Mouse (Mus musculus) c-Kit-positive CD71-negative TER-119-negative erythroid progenitor cells, embryonic 14.5 days (primary cell): Measurements from ENCODE around the gene Ky.

ENCODE experiments used
- DNase-seq: peaks from one replicate; pipeline ENCODE4 v3.0.0-alpha.2; 2013; ENCODE audit warnings: low read depth

Gene Ky

DNA sequence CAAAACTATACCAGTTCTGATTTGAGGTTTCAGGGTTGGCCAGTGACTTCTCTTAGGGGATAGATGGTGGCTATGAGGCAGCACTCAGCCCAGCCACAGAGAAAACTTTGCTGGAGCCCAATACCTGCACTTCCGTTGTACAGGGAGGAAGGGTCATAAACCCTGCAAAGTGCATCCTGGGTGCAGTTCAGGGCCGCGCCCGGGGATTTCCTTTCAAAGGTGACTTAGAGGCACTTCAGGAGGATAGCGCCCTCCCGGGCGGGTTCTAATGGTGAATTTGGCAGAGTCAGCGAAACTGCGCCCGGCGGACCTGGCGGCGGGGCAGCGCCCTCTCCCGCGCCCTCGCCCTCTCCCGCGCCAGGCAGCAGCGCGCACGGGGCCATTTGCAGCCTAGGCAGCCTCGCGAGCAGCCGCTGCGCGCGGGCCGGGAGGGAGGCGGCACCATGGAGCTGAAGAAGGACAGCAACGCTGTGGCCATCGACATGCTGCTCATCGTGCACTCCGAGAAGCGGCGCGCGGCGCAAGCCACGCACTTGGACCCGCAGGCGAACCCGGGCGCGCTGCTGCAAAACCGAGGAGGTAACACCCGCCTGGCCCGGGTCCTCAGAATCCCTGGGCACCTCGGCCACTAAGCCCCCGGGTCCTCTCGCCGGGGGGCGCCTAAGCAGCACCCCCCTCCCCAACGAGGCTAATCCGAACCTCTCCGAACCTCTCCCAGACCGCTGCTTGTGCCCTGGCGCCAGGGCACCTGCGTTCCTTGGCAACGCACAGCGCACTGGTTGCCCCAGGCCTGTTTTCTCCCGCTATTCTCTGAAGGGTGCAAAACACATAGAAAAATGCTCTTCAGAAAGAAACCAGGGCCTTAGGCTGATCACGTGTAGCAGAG is at the start of gene Ky:
Gene Ky (plus strand): TSS at position 51 of the 886 bp plus-strand sequence.
- DNase-seq, result no peak

DNA sequence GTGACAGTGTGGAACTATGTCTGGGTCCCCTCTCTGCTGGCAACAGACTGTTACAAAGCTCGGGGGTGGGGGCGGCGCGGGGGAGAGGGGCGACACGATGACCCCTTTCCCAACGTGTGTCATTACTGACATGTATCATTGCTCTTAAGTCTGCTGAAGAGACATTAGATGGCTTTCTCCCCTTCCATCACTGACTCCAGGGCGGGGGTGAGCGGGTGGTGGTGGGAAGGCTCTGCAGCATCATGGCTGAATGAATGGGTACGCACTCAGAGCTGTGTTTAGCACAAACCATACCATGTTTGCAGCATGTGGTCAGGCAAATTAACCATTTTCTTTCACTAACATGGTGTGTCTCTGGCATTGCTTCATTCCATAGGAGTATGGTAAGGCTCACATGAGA is 43.3 kb upstream of the Ky start:
- no peak for DNase-seq

DNA sequence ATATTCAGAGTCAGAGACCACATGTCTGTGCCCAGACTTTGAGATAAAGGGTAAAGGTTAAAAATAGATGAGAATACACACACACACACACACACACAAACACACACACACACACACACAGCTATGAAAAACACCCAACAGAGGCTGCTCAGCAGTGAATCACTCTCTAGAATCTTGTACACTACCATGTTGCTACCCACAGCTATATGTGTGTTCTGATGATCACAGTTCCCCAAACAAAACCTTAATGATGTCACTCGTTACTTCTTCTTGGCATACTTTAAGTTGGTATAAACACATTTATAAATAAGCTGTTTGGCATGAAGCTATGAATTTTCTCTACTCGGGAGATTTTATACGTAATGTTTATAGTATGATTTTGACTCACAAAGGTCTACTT is 40.5 kb upstream of the Ky start:
- DNase-seq, result no peak

DNA sequence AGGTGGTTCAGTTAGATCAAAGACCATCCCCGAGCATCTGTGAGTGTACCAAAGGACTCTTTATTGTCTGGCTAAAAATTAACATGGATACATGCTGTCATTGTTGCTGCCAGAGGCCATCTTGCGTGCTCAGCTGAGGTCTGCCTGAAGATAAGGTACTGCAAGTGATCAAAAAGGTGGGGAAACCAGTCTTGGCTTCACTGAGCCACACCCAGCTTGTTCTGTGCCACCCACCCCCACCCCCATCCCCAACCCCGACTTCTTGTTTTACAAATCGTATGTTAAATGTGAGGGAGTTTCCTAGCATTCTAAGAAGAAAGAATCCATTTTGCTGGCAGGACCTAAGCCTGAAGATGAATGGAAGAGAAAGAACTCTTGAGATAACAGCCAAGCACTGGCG is 39.8 kb upstream of the Ky start:
- DNase-seq, result no peak

DNA sequence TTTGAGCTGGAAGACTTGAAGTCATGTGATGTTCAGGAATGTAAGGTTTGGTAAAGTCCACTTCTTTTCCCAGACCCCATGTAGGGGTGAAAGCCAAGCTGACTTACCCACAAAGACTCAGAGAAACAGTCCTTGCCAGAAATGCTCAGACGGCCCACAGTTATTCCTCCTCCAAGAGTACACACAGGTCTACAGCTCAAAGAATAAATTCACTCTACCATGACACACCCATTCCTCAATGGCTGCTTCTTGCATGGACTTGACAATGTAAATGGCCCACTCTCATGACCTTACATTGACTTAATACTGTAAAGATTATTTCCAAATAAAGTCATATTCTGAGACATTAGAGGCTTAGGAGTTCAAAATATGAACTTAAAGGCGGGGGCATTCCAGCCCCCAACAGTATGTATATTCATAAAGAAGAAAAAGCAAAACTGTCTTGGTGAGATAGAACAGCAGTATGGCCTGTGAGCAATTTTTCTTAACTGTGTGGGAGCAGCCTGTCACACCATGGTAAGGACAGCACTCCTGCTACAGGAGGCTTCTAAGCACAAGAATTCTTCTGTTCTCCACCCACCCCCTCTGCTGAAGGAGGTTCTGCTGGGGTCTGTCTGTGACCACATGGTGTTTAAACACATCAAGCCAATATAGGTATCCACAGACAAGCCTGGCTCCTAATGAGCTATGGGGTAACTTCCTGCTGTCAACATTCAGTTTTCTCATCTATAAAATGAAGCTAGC is 35.3 kb upstream of the Ky start:
- DNase-seq, result no peak

DNA sequence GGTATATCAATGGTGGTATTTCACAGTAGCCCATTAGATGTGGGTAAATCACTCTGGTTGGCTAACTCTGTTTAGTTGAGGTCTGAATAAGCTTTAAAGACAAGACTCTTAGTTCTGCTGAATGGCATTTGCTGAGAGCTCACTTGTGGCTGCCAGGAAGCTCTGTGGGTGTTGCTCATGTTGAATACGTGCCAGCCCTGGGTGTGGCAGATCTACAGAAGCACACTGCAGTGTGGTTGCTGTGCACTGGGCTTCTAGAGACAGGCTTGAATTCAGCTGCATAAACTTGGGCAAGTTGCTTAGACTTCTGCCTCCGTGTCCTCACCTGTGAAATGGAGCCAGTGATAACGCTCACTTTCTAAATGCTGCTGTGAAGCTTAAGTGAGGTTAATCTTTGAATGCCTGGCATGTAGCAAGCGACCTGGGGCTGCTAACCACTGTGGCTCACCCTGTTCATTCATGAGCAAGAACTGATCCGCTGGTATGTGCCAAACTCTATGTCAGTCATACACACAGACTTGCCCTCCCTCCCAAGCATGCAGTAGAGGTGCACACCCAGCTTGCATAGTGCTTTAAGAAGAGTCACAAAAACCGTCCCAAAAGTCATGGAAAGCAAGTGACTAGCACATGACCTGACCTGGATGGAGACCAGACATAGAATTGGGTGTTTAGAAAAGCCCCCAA is 27.6 kb upstream of the Ky start:
- DNase-seq, result no peak

DNA sequence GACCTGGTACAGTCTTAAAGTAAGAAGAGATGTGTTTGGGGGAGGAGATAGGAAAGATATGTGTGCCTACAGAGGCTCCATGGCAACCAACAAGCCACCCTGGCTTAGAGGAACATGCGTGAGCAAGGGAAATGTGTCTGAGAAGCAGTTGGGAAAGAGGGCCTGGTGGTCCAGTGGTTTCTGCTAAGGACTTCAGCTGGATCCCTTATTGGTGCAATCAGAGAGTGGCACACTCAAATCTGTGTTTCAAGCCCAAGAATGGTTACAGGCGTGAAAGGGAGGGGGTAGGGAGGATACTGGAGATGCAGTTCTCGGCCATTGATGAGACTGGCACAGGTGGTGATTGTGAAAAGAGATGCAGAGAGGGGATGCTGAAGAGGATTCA is 27.1 kb upstream of the Ky start:
- no peak for DNase-seq

DNA sequence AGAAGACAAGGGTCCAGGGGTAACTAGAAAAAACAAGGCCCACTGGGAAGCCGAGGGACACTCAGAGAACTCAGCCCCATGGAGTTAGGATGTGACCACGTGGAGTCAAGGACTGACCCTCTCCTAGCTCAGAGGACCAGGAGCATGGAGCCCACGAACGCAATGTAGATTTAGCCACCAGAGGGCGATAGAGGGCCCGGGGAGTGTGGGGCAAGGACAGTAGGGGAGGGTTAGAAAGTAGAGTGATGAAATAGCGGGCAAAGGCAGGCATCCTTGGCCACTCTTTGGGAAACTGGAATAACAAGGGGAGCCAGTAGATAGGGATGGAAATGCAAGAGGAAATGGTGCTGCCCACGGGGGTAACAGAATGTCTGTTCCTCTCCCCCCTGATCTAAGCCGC is 26.5 kb upstream of the Ky start:
- peak; percentile 26 for DNase-seq

DNA sequence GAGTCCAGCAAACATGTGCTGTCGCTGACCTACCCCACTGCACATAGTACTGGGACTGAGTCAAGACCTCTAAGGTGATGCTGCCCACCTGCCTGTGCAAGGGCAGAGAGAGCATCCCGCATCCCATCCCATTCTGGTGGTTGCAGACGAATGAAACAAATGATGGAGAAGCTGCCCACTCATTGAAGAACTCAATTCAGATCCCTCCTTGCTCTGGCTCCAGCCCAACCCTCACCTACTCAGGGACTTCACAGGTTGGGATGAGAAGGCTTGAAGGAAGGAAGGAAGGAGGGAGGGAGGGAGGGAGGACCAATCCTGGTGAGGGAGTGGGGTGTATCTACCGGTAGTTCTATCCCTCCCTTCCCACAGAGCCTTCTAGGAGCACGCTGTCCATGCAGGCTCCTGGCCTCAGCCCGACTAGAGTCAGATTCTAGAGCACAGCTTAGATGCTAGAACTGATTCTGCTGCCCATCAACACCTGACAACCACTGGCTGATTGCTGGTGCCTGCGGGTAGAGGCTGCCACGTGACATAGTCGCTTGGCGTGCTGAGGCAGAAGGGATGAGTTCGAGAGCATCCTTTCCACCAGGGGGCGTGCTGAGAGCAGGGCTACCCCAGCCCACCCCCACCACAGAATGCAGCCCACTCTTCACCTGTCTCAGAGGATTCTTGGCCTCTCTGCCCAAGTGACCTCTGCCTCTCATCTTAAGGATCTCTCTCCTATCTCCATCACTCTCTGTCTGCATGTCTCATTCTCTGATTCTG is 13.3 kb upstream of the Ky start:
- DNase-seq, result no peak

DNA sequence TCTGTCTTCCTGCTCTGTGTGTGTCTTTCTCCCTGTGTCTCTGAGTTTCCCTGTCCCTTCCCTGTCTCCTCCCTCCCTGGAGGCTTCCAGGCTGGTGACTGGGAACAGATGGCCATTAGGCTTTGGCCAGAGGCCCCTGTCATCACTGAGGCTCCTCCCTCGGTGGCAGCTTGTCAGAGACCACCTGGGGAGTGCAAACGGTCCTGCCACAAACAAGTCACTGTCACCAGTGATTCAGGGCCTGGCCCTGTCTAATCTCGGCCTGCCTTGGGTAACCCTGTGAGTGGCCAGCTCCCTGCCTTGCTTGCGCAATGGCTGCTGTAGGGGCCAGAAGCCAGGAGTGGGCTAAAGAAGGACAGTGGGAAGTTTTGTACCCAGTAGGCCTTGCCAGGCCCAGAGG is 12.5 kb upstream of the Ky start:
- DNase-seq, result no peak

DNA sequence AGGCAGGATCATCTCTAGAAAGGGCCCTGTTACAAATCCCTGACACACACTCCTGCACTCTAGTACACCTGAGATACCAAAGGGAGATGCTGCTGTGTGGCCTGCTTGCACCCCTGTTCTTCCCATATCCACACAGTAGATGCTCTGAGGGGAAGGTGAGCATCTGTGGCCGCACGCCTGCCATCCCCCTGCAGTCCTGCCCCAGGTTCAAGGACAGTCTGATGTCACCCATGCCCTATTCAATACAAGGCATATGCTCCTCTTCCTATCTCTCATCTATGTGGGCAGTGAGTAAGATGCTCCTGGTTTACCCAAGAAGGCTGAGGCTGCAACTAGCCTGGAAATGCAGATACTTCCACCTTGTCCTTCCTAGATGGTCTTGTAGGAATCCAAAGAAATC is 11.6 kb upstream of the Ky start:
- DNase-seq, result no peak

DNA sequence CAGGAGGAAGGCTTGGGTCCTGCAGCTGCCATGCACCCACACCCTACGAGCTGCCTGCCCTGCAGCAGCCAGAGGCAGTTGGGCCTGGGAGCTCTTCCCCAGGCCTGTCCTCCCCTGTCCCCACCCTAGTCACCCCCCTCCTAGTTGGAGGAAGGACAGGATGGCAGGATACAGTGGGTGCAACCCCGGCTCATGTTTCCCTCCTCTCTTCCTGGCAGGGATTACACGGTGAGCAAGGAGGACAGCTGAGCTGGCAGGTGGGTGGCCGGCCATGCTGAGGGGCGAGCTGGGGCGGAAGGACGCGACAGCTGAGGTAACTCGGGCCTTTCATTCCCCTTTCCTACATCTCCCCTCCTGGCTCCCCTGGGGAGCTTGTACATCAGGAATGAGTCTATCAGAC is 11.1 kb upstream of the Ky start:
- DNase-seq, result no peak

DNA sequence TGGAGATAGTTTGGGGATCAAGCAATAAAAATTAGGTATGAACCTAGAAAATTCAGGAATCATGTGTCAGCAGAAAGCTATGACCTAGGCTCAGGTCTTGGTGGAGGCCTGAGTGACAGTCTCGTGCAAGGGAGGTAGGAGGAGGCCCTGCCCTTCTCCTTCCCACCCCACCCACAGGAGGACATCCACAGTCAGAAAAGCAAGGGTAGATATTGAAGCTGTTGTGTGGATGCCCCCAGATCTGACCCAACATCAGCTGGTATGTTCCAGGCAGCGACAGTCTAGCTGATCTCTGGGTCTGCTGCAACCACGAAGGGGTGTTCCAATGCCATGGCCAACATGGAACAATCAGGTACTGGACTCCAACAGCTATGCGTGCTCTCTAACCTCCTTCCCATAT is 10.3 kb upstream of the Ky start:
- no peak for DNase-seq

DNA sequence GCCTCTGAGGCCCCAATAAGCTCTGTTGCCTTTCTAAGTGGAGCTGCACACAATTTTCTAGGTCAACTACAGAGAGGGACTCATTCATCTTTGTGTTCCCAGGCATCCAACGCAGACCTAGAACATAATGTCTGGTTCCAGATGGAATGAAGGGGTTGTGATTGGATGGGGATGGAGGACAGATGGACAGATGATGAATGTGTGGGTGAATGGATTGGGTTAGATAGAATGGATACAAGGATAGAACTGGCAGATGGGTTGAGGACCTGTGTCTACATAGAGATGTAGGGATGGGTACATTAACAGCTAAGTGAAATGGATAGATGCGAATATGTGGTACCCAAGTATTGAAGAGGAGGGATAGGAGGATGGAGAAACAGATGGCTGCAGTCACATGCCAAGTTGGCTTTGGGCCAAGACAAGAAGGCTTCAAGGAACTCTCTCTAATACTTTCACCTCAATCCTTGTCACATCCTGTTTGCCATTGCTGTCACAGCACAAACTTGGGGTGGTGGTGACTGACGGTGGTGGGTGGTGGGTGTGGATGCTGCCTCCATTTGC is 9.0 kb upstream of the Ky start:
- DNase-seq, result no peak

DNA sequence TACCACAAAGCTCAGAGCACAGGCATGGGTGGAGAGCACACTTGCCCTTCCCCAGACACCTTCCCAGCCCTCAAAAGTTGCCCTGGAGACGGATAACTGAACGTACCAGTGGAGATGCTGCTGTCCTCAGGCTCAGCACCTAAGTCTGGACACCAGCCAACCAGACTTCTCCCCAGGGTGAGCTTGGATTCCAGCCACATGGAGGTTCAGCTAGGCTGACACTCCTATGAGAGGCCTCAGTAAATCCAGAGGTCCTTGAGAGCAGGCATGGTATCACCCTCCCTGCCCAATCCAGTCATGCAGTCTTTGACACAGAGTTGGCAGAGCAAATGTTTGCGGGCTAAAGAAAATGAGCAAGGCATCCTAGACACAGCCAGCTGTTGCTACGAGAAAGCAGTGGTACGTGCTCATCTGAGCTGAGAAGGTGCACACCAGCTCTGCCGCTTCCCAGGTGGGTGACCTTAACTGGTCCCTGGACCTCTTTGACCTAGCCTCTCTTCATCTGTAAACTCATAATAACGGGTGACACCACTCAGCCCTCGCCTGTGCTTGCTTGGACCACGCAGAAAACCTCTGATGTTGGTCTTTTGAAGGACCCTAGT is 8.4 kb upstream of the Ky start:
- DNase-seq, result no peak

DNA sequence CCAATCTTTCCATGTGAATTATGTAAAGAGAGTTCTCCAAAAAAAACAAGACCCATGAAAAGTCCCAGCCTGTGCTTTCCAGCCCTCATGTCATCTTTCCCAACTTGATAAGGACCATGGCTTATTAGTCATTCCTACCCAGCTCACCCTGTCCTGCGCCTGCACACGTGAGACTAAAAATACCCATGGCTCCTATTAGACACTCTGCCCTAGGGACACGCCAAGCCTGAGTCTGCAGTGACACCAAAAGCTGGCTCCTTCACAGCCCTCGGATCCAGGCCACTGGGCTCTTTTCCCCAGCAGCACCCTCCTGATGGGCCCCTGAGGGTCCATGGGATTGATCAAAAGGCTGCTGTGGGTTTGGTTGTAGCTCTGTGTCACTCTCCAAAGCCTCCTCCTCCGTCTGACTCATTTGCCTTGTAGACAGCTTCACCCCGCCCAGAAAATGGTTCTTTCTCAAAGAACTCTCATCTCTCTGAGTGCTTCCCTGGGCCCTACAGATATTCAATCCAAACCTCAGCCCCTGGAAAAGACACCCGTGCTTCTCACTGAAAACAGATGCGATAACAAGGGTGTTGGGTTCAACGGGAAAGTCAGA is 7.6 kb upstream of the Ky start:
- DNase-seq, result no peak

DNA sequence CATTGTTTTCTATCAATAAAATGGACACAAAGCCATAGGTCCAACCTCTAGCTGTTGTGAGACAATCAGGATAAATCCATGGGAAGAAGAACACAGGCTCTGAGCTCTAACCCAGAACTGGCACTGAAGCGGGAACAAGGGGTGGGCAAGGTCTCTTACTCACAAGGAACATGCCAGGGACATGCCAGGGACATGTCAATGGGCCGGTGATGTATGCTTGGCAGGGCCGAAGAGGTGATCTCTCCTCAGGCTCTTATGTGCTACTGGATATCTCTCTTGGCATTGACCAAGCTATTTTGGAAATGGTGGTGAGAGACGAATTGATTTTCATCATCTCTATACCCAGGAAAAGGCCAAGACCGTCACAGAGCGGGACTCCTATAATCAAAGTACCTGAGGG is 6.8 kb upstream of the Ky start:
- no peak for DNase-seq

DNA sequence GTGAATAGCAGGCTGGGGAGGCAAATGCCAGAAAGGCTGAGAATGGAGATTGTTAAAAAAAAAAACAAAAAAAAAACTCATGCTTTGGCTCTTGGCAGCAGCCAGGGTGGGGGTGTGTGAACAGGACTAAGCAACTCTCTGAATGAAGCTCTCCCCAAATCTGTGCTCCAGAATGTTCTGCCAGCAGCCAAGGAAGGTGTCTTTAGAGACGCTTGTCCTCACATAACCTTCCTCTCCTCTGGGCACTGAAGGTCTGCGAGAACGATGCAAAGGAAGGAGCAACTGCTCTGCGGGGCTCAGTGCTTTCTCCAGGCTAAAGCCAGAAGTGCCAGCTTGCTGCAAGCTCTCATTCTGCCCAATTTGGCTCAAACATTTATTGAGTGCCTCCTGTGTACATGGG is 6.3 kb upstream of the Ky start:
- DNase-seq, result no peak

DNA sequence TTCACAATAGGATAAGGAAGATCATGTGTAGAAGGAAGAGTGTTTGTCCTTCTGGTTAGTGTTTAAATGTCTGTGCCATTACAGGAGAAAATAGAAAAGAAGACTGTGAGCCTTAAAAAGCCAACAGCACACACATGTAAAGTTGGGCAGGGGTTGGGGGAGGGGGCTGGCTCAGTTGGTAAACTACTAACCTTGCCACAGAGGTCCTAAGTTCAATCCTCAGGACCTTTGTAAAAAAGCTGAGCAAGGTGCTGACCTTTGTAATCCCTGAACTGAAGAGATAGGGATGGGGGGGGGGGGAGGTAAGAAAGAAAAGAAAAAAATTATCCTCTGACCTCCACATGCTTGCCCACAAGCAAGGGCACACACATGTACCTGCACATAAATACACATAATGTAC is 5.8 kb upstream of the Ky start:
- DNase-seq, result no peak

DNA sequence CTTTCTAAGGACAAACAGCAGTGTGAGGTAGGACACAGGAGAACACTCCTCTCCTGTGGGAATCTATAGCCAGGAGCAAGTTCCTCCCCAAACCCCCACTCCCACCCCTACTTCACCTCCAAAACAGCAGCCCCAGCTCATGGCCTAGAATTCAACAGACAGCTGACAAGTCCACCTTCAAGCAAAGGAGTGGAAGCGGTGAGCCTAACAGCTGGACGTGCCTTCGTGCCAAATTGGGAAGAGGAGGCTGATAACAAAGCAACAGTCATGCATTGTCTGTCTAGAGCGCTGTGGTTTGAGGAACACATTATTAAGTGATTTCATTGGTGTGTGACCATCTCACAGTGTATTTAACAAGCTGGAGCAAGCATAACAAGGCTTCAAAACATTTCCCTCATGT is 4.4 kb upstream of the Ky start:
- DNase-seq, result no peak

DNA sequence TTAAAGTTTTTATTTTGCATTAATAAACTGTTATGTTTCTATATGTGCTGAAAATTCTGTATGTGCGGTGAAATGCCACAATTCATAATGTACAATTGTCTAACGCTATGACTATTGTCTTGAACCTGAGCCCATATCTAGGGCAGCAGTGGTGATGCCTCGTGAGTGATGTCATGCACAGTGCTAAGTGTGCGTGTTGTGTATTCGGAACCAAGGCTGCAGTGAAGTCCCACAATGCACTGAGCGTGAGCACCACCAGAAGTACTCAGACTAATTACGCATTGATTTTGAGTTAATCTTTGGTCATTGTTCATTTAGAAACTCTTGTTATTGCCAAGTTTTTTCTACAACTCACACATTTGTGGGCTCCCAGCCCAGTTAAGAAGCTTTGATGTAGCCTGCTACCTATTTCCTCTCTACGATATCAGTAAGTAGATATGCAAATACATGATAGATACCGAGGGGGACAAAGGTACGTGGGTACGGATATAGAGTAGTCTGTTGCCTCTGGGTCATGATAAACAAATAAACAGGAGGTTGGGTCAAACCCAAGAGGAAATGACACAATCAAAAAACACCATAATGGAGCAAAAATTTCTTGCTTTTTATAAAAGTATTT is 3.4 kb upstream of the Ky start:
- DNase-seq, result no peak
